Mouse (Mus musculus): ENCODE measurements around the gene Madcam1. TPM values are rescaled to one million over a fixed set of nuclear protein-coding genes. Genes with fewer than 3 reads are reported as not detected.

Madcam1 gene
- total RNA-seq, 2 experiments from 2014 or later, result not detected

Other genes with a start within 250 kb of the Madcam1 start
- gene Vmn2r83, start 195.8 kb upstream of the Madcam1 start, total RNA-seq (2021), result not detected
- gene Plpp2, start 130.8 kb upstream of the Madcam1 start, total RNA-seq (2021), result 1 to 10 TPM; 2.3 to 4.3 TPM
- gene Mier2, start 109.4 kb upstream of the Madcam1 start, total RNA-seq (2021), result 10 to 100 TPM; 48.2 to 48.4 TPM
- not detected for gene Theg, start 77.2 kb upstream of the Madcam1 start, total RNA-seq (2021)
- gene C2cd4c, start 50.5 kb upstream of the Madcam1 start, total RNA-seq (2021), result 10 to 100 TPM; 15.2 to 18.6 TPM
- 10 to 100 TPM; 42.2 to 44.4 TPM for gene Shc2, start 26.6 kb upstream of the Madcam1 start, total RNA-seq (2021)
- under 1 TPM; 0.34 to 0.57 TPM for gene Odf3l2, start 18.8 kb upstream of the Madcam1 start, total RNA-seq (2021)
- gene Tpgs1, start 4.8 kb downstream of the Madcam1 start, total RNA-seq (2021), result 10 to 100 TPM; 82.0 to 82.8 TPM
- 10 to 100 TPM; 75.9 to 78.0 TPM for gene Cdc34, start 17.6 kb downstream of the Madcam1 start, total RNA-seq (2021)
- gene Gzmm, start 24.5 kb downstream of the Madcam1 start, total RNA-seq (2021), result 1 to 10 TPM; 1.5 to 2.4 TPM
- 100 to 1,000 TPM; 650 to 673 TPM for gene Bsg, start 39.9 kb downstream of the Madcam1 start, total RNA-seq (2021)
- gene Hcn2, start 52.1 kb downstream of the Madcam1 start, total RNA-seq (2021), result 100 to 1,000 TPM; 111 to 123 TPM
- gene Polrmt, start 82.0 kb downstream of the Madcam1 start, total RNA-seq (2021), result 10 to 100 TPM; 42.1 to 45.7 TPM
- gene Fgf22, start 90.5 kb downstream of the Madcam1 start, total RNA-seq (2021), result 1 to 10 TPM; 2.8 to 4.0 TPM
- gene Rnf126, start 102.4 kb downstream of the Madcam1 start, total RNA-seq (2021), result 10 to 100 TPM; 90.9 to 96.0 TPM
- 1 to 10 TPM; 2.2 to 2.4 TPM for gene Fstl3, start 112.7 kb downstream of the Madcam1 start, total RNA-seq (2021)
- gene Prss57, start 126.4 kb downstream of the Madcam1 start, total RNA-seq (2021), result 1 to 10 TPM in 1 of 2 experiments, under 1 TPM in 1; 0.62 to 1.1 TPM
- gene Palm, start 129.0 kb downstream of the Madcam1 start, total RNA-seq (2021), result 100 to 1,000 TPM; 318 to 348 TPM
- gene Misp, start 156.4 kb downstream of the Madcam1 start, total RNA-seq (2021), result 1 to 10 TPM in 1 of 2 experiments, under 1 TPM in 1; 0.62 to 1.7 TPM
- gene Ptbp1, start 189.9 kb downstream of the Madcam1 start, total RNA-seq (2021), result 10 to 100 TPM; 48.5 to 52.3 TPM
- 1 to 10 TPM; 1.4 to 2.4 TPM for gene Prtn3, start 209.9 kb downstream of the Madcam1 start, total RNA-seq (2021)
- gene Plppr3, start 210.1 kb downstream of the Madcam1 start, total RNA-seq (2021), result 10 to 100 TPM; 51.1 to 53.3 TPM
- gene Elane, start 221.7 kb downstream of the Madcam1 start, total RNA-seq (2021), result not detected
- gene Cfd, start 226.3 kb downstream of the Madcam1 start, total RNA-seq (2021), result not detected
- 10 to 100 TPM; 57.5 to 59.8 TPM for gene Med16, start 244.4 kb downstream of the Madcam1 start, total RNA-seq (2021)
- gene Gm26602, start 246.3 kb downstream of the Madcam1 start, total RNA-seq (2021), result not detected

Measured in left cerebral cortex, postnatal 25 days (tissue).